Mouse (Mus musculus) neural tube, embryonic 14.5 days (tissue): ENCODE data around the gene P3h1. TPM values are rescaled to one million over a fixed set of nuclear protein-coding genes. Genes with fewer than 3 reads are reported as not detected.
"Not testable (repeated sequence)": the region's sequence is repeated elsewhere in the genome, so short reads cannot be mapped to it uniquely, and the experiment has no call there.

Experiments used
- ATAC-seq: fragments of 200-750 bp; cut with Nextera tagmentation; 2 replicates; pipeline ENCODE4 v1.8.0; 2017; ENCODE audit warnings: low read depth, mild to moderate bottlenecking, moderate TSS enrichment, moderate library complexity
- H3K27ac ChIP-seq: fragments of 300-500 bp; sonication (generic); 2 replicates; pipeline ENCODE4 v1.5.1; 2014; ENCODE audit warnings: low read depth, mild to moderate bottlenecking, control low read depth, low read length, moderate library complexity, mixed read lengths
- H3K27me3 ChIP-seq: fragments of 300-500 bp; sonication (generic); 2 replicates; pipeline ENCODE4 v1.6.1; 2014; ENCODE audit warnings: low read length; ENCODE audit not compliant: control insufficient read depth, insufficient read depth
- H3K36me3 ChIP-seq: fragments of 300-500 bp; sonication (generic); 2 replicates; pipeline ENCODE4 v1.6.1; 2014; ENCODE audit warnings: low read length, mixed read lengths; ENCODE audit not compliant: control insufficient read depth, insufficient read depth
- H3K4me1 ChIP-seq: fragments of 300-500 bp; sonication (generic); 2 replicates; pipeline ENCODE4 v1.6.1; 2014; ENCODE audit warnings: low read length; ENCODE audit not compliant: control insufficient read depth, insufficient read depth
- H3K4me2 ChIP-seq: fragments of 300-500 bp; sonication (generic); 2 replicates; pipeline ENCODE4 v1.6.1; 2014; ENCODE audit warnings: mild to moderate bottlenecking, low read depth, low read length, control low read depth
- H3K4me3 ChIP-seq: fragments of 300-500 bp; sonication (generic); 2 replicates; pipeline ENCODE4 v1.5.1; 2014; ENCODE audit warnings: low read depth, low read length, control low read depth, mixed read lengths
- H3K9ac ChIP-seq: fragments of 300-500 bp; sonication (generic); replicated peaks from 2 replicates; pipeline ENCODE4 v1.6.1; 2014; ENCODE audit warnings: low read depth, mild to moderate bottlenecking, control low read depth, low read length, mixed read lengths
- H3K9me3 ChIP-seq: fragments of 300-500 bp; sonication (generic); 2 replicates; pipeline ENCODE4 v1.6.1; 2016; ENCODE audit warnings: low read length; ENCODE audit not compliant: control insufficient read depth
- WGBS: fragments of 180-500 bp; shearing (Covaris S2); extraction: QIAGEN DNeasy Blood & Tissue Kit; methylation state at CpG from one replicate; pipeline ENCODE4 v1.1.7; 2014; 5-methylcytosine and 5-hydroxymethylcytosine counted together
- polyA plus RNA-seq: library from polyadenylated mRNA; unstranded; fragments of >200 nt; fragmentation: Nextera tagmentation; extraction: Ambion mirVana; gene quantifications from 2 replicates; pipeline ENCODE4 v1.2.1, GENCODE M21; 2014

The P3h1 gene
- polyA plus RNA-seq, 1 experiment from 2014 or later, result 9.1 TPM

GRCm38 (mm10) chr4:119278784-119279183 lies 46.1 kb downstream of the P3h1 start:
- H3K9ac ChIP-seq, H3K27ac ChIP-seq, H3K4me2 ChIP-seq, H3K27me3 ChIP-seq, H3K4me3 ChIP-seq, H3K4me1 ChIP-seq, H3K9me3 ChIP-seq, ATAC-seq: not testable (repeated sequence)
- WGBS, result 93% methylated on average over 15 of the region's 15 CpGs
- peaks cover 62% of the 10 kb centered on the region for H3K36me3 ChIP-seq

GRCm38 (mm10) chr4:119284861-119285260 lies 52.1 kb downstream of the P3h1 start:
- Histone ChIP-seq H3K9me3 (no peaks in the 10 kb centered on the region), H3K4me3 (no peak overlapping the region), H3K36me3 (peaks cover 26% of the 10 kb centered on the region), H3K4me1 (no peaks in the 10 kb centered on the region), H3K27ac (no peak overlapping the region), H3K4me2 (no peak overlapping the region), H3K9ac (no peak overlapping the region), H3K27me3 (no peaks in the 10 kb centered on the region)
- WGBS, result 92% methylated on average over 1 of the region's 1 CpGs
- ATAC-seq, result no peak

GRCm38 (mm10) chr4:119285336-119285735 lies 52.6 kb downstream of the P3h1 start:
- H3K36me3 ChIP-seq, result peaks cover 24% of the 10 kb centered on the region
- no peak overlapping the region for H3K4me3 ChIP-seq
- no peak overlapping the region for H3K4me2 ChIP-seq
- H3K9ac ChIP-seq, result no peak overlapping the region
- WGBS, result 79% methylated on average over 2 of the region's 2 CpGs
- no peak overlapping the region for H3K27ac ChIP-seq
- no peaks in the 10 kb centered on the region for H3K4me1 ChIP-seq
- no peak for ATAC-seq
- no peaks in the 10 kb centered on the region for H3K9me3 ChIP-seq
- no peaks in the 10 kb centered on the region for H3K27me3 ChIP-seq

GRCm38 (mm10) chr4:119291921-119292320 lies 59.2 kb downstream of the P3h1 start:
- ATAC-seq, result no peak
- Histone ChIP-seq H3K9me3 (no peaks in the 10 kb centered on the region), H3K27ac (no peak overlapping the region), H3K4me3 (peak overlapping the region; percentile 76), H3K4me1 (peaks cover 19% of the 10 kb centered on the region), H3K4me2 (peak overlapping the region; percentile 71), H3K9ac (0 out of 2 replicates have a peak overlapping the region, but pooled peaks have one; percentile 4), H3K36me3 (no peaks in the 10 kb centered on the region), H3K27me3 (no peaks in the 10 kb centered on the region)
- 53% methylated on average over 1 of the region's 1 CpGs for WGBS

- 1% methylated on average over 24 of the region's 24 CpGs for WGBS
- H3K4me3 ChIP-seq, result peak overlapping the region; percentile 76
- peak overlapping the region; percentile 88 for H3K9ac ChIP-seq
- peak overlapping the region; percentile 71 for H3K4me2 ChIP-seq
- H3K27me3 ChIP-seq, result no peaks in the 10 kb centered on the region
- peak overlapping the region; percentile 89 for H3K27ac ChIP-seq
- no peaks in the 10 kb centered on the region for H3K9me3 ChIP-seq
- peak; percentile 13; the same call in 1 of the 2 replicates for ATAC-seq
- H3K4me1 ChIP-seq, result peaks cover 19% of the 10 kb centered on the region
- no peaks in the 10 kb centered on the region for H3K36me3 ChIP-seq
Observed at GRCm38 (mm10) chr4:119292771-119293573, 60.3 kb downstream of the P3h1 start.

GRCm38 (mm10) chr4:119293574-119294258 lies 61.0 kb downstream of the P3h1 start:
- peak overlapping the region; percentile 76 for H3K4me3 ChIP-seq
- under 1% methylated on average over 50 of the region's 80 CpGs for WGBS
- H3K4me1 ChIP-seq, result peaks cover 19% of the 10 kb centered on the region
- H3K9ac ChIP-seq, result peak overlapping the region; percentile 88
- no peaks in the 10 kb centered on the region for H3K36me3 ChIP-seq
- peak overlapping the region; percentile 89 for H3K27ac ChIP-seq
- peak; percentile 25 for ATAC-seq
- H3K27me3 ChIP-seq, result no peaks in the 10 kb centered on the region
- no peaks in the 10 kb centered on the region for H3K9me3 ChIP-seq
- peak overlapping the region; percentile 71 for H3K4me2 ChIP-seq

- H3K27ac ChIP-seq, result peak within 1 kb of the TSS; percentile 93
- peak within 1 kb of the TSS; percentile 76 for H3K4me3 ChIP-seq
- H3K36me3 ChIP-seq, result no peaks in the 10 kb centered on the region
- H3K4me2 ChIP-seq, result peak within 1 kb of the TSS; percentile 71
- H3K9me3 ChIP-seq, result no peaks in the 10 kb centered on the region
- no peaks in the 10 kb centered on the region for H3K27me3 ChIP-seq
- peaks cover 19% of the 10 kb centered on the region for H3K4me1 ChIP-seq
- peak; percentile 99 for ATAC-seq
- WGBS, result under 1% methylated on average over 61 of the region's 61 CpGs
- peak within 1 kb of the TSS; percentile 88 for H3K9ac ChIP-seq
Observed at GRCm38 (mm10) chr4:119294415-119295133, 61.9 kb downstream of the P3h1 start, which contains the start of gene Ybx1. Ybx1 (minus strand) TSS chr4:119294604.

- H3K27me3 ChIP-seq, result no peaks in the 10 kb centered on the region
- H3K9me3 ChIP-seq, result no peaks in the 10 kb centered on the region
- peaks cover 19% of the 10 kb centered on the region for H3K4me1 ChIP-seq
- H3K36me3 ChIP-seq, result no peaks in the 10 kb centered on the region
- ATAC-seq, result no peak
- H3K4me2 ChIP-seq, result peak overlapping the region; percentile 69
- peak overlapping the region; percentile 76 for H3K4me3 ChIP-seq
- 7% methylated on average over 6 of the region's 6 CpGs for WGBS
- H3K9ac ChIP-seq, result peak overlapping the region; percentile 78
- H3K27ac ChIP-seq, result peak overlapping the region; percentile 93
Observed at GRCm38 (mm10) chr4:119295134-119295453, 62.4 kb downstream of the P3h1 start.
